Mouse (Mus musculus) activated CD4-positive, CD25-positive, alpha-beta regulatory T cell, adult 9 weeks (primary cell): ENCODE results near the gene Slc7a5. TPM values are rescaled to one million over a fixed set of nuclear protein-coding genes. Genes with fewer than 3 reads are reported as not detected.

Experiments used
- polyA plus RNA-seq: library from polyadenylated mRNA; unstranded; fragments of 100-300 nt; shearing (Covaris generic); gene quantifications from one replicate; pipeline ENCODE4 v1.2.1, GENCODE M21; 2017

Slc7a5 gene
- 3.0 TPM for polyA plus RNA-seq

GRCm38 (mm10) chr8:121907587-121908248 lies at the start of gene Slc7a5:
TSS of gene Slc7a5 (minus strand) at chr8:121907694.

GRCm38 (mm10) chr8:121949222-121949800 lies 41.8 kb upstream of the Slc7a5 start, which contains the start of gene Banp:
TSS of gene Banp (plus strand) at chr8:121949750.

GRCm38 (mm10) chr8:121944831-121945230 lies 37.3 kb upstream of the Slc7a5 start, which contains the start of gene Car5a:
TSS of gene Car5a (minus strand) at chr8:121944904.

Other genes with a start within 250 kb of the Slc7a5 start
- 0.16 TPM for gene Jph3, start 178.1 kb downstream of the Slc7a5 start, polyA plus RNA-seq
- gene Klhdc4, start 78.1 kb downstream of the Slc7a5 start, polyA plus RNA-seq, result 44.0 TPM
- gene Car5a, start 37.2 kb upstream of the Slc7a5 start, polyA plus RNA-seq, result not detected
- 51.6 TPM for gene Banp, start 42.1 kb upstream of the Slc7a5 start, polyA plus RNA-seq